Mouse (Mus musculus) mouse embryonic stem cell (cell line): ENCODE measurements around the gene Slc34a3.

Source experiments
- in situ Hi-C, 2 experiments: fragments of 300-500 bp; cut with MboI; formaldehyde crosslinking; loops; 1 replicate in 1 of 2; 3 replicates in 1 of 2; pipeline ENCODE4 v1.14.3; 2019 to 2020; ENCODE audit warnings: low sequenced_read_pairs in 2 of 2, low pct_unique_long_range_greater_than_20kb in 1 of 2, mixed read lengths in 1 of 2; ENCODE audit not compliant: unreplicated experiment in 1 of 2

Gene Slc34a3

GRCm38 (mm10) chr2:25234050-25234449 lies at the start of gene Slc34a3:
Slc34a3 (minus strand) TSS chr2:25234364.
- in situ Hi-C loops, result no loop called here

GRCm38 (mm10) chr2:25278928-25279882 lies 45.0 kb upstream of the Slc34a3 start:
- in situ Hi-C loops, result no loop called here

- in situ Hi-C loops, result no loop called here
These were observed 38.8 kb upstream of the Slc34a3 start for GRCm38 (mm10) chr2:25273010-25273409.

- in situ Hi-C loops, result no loop called here
These were observed 38.4 kb upstream of the Slc34a3 start for GRCm38 (mm10) chr2:25272515-25272914.

GRCm38 (mm10) chr2:25271827-25272511 lies 37.8 kb upstream of the Slc34a3 start, which contains the start of the genes Ssna1 and Anapc2:
Ssna1 (minus strand) TSS chr2:25272438.
Anapc2 (plus strand) TSS chr2:25272478.
- in situ Hi-C loops, result no loop called here

- in situ Hi-C loops, result loop anchor here in 1 of 2 experiments (5.0 kb wide), 1 partner anchor 64 kb away; the partner anchor contains the start of gene Man1b1
These were observed 33.7 kb upstream of the Slc34a3 start for GRCm38 (mm10) chr2:25267746-25268309.

GRCm38 (mm10) chr2:25267241-25267640 lies 33.1 kb upstream of the Slc34a3 start:
- in situ Hi-C loops, result loop anchor here in 1 of 2 experiments (5.0 kb wide), 1 partner anchor 65 kb away; the partner anchor contains the start of gene Man1b1

- in situ Hi-C loops, result loop anchor here in 1 of 2 experiments (5.0 kb wide), 1 partner anchor 66 kb away; the partner anchor contains the start of gene Man1b1
These were observed 32.6 kb upstream of the Slc34a3 start for GRCm38 (mm10) chr2:25266720-25267119.

- in situ Hi-C loops, result loop anchor here in 1 of 2 experiments (5.0 kb wide), 1 partner anchor 66 kb away; the partner anchor contains the start of gene Man1b1
These were observed 31.9 kb upstream of the Slc34a3 start for GRCm38 (mm10) chr2:25265897-25266656.

GRCm38 (mm10) chr2:25264851-25265250 lies 30.7 kb upstream of the Slc34a3 start:
- in situ Hi-C loops, result loop anchor here in 1 of 2 experiments (5.0 kb wide), 1 partner anchor 67 kb away; the partner anchor contains the start of gene Man1b1

GRCm38 (mm10) chr2:25264286-25264660 lies 30.1 kb upstream of the Slc34a3 start:
- in situ Hi-C loops, result no loop called here

GRCm38 (mm10) chr2:25263623-25264285 lies 29.6 kb upstream of the Slc34a3 start:
- in situ Hi-C loops, result no loop called here

- in situ Hi-C loops, result no loop called here
These were observed 28.8 kb upstream of the Slc34a3 start for GRCm38 (mm10) chr2:25262795-25263622.

GRCm38 (mm10) chr2:25262291-25262767 lies 28.2 kb upstream of the Slc34a3 start, which contains the start of gene Tprn:
Tprn (plus strand) TSS chr2:25262618.
- in situ Hi-C loops, result no loop called here

- in situ Hi-C loops, result no loop called here
These were observed 27.7 kb upstream of the Slc34a3 start for GRCm38 (mm10) chr2:25261870-25262269.

GRCm38 (mm10) chr2:25258887-25259286 lies 24.7 kb upstream of the Slc34a3 start:
- in situ Hi-C loops, result loop anchor here in 1 of 2 experiments (10.0 kb wide), 1 partner anchor 64 kb away; the partner anchor contains the start of gene Tor4a
